Mouse (Mus musculus) erythroblast, embryonic 14.5 days (primary cell): ENCODE measurements around the gene Adgrd1. TPM values are rescaled to one million over a fixed set of nuclear protein-coding genes. Genes with fewer than 3 reads are reported as not detected.

Experiments used
- H3K27me3 ChIP-seq: 2 replicates; pipeline ENCODE4 v1.6.1; 2012; ENCODE audit warnings: inconsistent platforms; ENCODE audit not compliant: control insufficient read depth
- H3K36me3 ChIP-seq: 2 replicates; pipeline ENCODE4 v1.6.1; 2012; ENCODE audit warnings: mild to moderate bottlenecking, inconsistent platforms; ENCODE audit not compliant: control insufficient read depth
- H3K4me1 ChIP-seq: 2 replicates; pipeline ENCODE4 v1.6.1; 2012; ENCODE audit warnings: inconsistent platforms; ENCODE audit not compliant: control insufficient read depth
- H3K4me3 ChIP-seq: replicated peaks from 2 replicates; pipeline ENCODE3; 2012; ENCODE audit warnings: moderate library complexity, mild to moderate bottlenecking, inconsistent platforms
- H3K9me3 ChIP-seq: 2 replicates; pipeline ENCODE4 v1.6.1; 2012; ENCODE audit warnings: low read length, inconsistent platforms, mixed read lengths; ENCODE audit not compliant: control insufficient read depth
- GATA1 ChIP-seq: IDR thresholded peaks from 2 replicates; pipeline ENCODE4 v1.6.1; 2012; ENCODE audit warnings: low read length, inconsistent platforms, mixed read lengths
- TAL1 ChIP-seq: IDR thresholded peaks from 3 replicates; pipeline ENCODE4 v1.6.1; 2012; ENCODE audit warnings: low read length, inconsistent platforms, mixed read lengths
- polyA plus RNA-seq: library from polyadenylated mRNA; stranded (reverse); fragments of >175 nt; gene quantifications from 2 replicates; pipeline ENCODE4 v1.2.3, GENCODE M21; 2012

Adgrd1 gene
- polyA plus RNA-seq, 1 experiment, result not detected

GRCm38 (mm10) chr5:129085153-129085552 is 11.4 kb upstream of the Adgrd1 start:
- Histone ChIP-seq H3K27me3 (no peaks in the 10 kb centered on the region), H3K4me3 (no peak overlapping the region), H3K9me3 (no peaks in the 10 kb centered on the region), H3K4me1 (no peaks in the 10 kb centered on the region), H3K36me3 (no peaks in the 10 kb centered on the region)
- TF ChIP-seq GATA1, result no peak
- no peak for TF ChIP-seq TAL1

GRCm38 (mm10) chr5:129092345-129093065 is 4.0 kb upstream of the Adgrd1 start:
- TF ChIP-seq TAL1, result no peak
- TF ChIP-seq GATA1, result no peak
- Histone ChIP-seq H3K4me1 (no peaks in the 10 kb centered on the region), H3K27me3 (no peaks in the 10 kb centered on the region), H3K36me3 (no peaks in the 10 kb centered on the region), H3K4me3 (no peak overlapping the region), H3K9me3 (no peaks in the 10 kb centered on the region)

- Histone ChIP-seq H3K9me3 (no peaks in the 10 kb centered on the region), H3K4me3 (no peak overlapping the region), H3K27me3 (no peaks in the 10 kb centered on the region), H3K4me1 (no peaks in the 10 kb centered on the region), H3K36me3 (no peaks in the 10 kb centered on the region)
- TF ChIP-seq GATA1 (no peak), TAL1 (no peak)
These were observed 3.4 kb upstream of the Adgrd1 start for GRCm38 (mm10) chr5:129093158-129093557.

- TF ChIP-seq GATA1 (no peak), TAL1 (no peak)
- Histone ChIP-seq H3K9me3 (no peaks in the 10 kb centered on the region), H3K36me3 (no peaks in the 10 kb centered on the region), H3K4me1 (no peaks in the 10 kb centered on the region), H3K4me3 (no peak overlapping the region), H3K27me3 (no peaks in the 10 kb centered on the region)
These were observed 2.3 kb upstream of the Adgrd1 start for GRCm38 (mm10) chr5:129094236-129094635.

- Histone ChIP-seq H3K4me3 (no peak overlapping the region), H3K27me3 (no peaks in the 10 kb centered on the region), H3K36me3 (no peaks in the 10 kb centered on the region), H3K9me3 (no peaks in the 10 kb centered on the region), H3K4me1 (no peaks in the 10 kb centered on the region)
- TF ChIP-seq GATA1 (no peak), TAL1 (no peak)
These were observed 7.5 kb downstream of the Adgrd1 start for GRCm38 (mm10) chr5:129104043-129104442.

DNA sequence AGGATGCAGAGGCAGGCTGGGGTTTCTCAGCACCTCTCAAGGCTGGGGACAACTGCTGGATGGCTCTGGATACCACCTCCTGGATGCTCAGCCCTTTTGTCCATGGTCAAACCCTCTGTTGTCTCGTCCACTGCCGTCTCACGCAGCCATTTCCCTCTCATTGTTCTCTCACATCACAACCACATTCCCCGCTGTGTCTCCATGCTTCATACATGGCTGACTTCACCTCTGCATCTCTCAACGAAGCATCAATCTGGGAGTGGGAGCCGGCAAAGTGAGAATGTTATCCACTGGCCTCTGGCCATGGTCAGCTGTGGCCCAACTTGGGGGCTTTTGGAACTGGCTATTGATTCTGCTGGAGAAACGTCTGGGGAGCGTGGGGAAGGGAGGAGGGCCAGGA is 15.2 kb downstream of the Adgrd1 start:
- no peaks in the 10 kb centered on the region for H3K36me3 ChIP-seq
- H3K4me3 ChIP-seq, result no peak overlapping the region
- TF ChIP-seq GATA1, result no peak
- TF ChIP-seq TAL1, result no peak
- no peaks in the 10 kb centered on the region for H3K27me3 ChIP-seq
- no peaks in the 10 kb centered on the region for H3K9me3 ChIP-seq
- H3K4me1 ChIP-seq, result no peaks in the 10 kb centered on the region

DNA sequence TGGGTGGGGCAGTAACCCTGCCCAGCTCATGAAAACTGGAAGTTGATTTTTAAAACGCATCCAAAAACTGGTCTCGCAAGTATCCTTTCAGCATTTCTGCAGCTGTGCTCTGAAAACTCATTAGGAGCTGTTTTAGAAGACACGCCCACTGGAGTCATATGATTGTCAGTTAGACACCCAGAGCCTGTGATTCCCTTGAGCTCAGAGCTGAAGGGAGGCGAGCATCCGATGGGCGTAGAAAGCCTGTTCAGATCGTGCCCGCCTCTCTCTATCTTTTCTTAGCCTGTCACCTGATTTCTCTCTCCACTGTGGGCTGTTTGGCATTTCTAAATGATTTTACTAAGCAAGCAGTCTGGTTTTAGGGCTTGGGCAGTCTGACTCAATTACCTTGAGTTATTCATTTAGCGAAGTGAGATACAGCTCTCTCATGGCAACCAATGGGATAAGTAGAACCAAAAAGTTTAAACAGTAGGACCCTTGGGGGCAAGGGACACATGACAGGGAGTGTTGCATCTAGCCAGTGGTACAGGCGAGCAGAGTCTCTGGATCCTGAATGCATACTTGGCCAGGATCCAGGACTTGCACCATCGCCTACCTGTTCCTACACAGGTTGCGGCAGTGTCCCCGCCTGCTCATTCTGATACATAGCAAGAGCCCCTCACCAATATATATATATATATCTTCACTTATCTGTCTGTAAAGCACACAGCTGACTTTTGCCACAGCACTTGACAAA is 17.4 kb downstream of the Adgrd1 start:
- Histone ChIP-seq H3K4me3 (no peak overlapping the region), H3K9me3 (no peaks in the 10 kb centered on the region), H3K27me3 (no peaks in the 10 kb centered on the region), H3K4me1 (no peaks in the 10 kb centered on the region), H3K36me3 (no peaks in the 10 kb centered on the region)
- no peak for TF ChIP-seq TAL1
- no peak for TF ChIP-seq GATA1

- Histone ChIP-seq H3K9me3 (no peaks in the 10 kb centered on the region), H3K36me3 (no peaks in the 10 kb centered on the region), H3K4me3 (no peak overlapping the region), H3K27me3 (no peaks in the 10 kb centered on the region), H3K4me1 (no peaks in the 10 kb centered on the region)
- TF ChIP-seq TAL1 (no peak), GATA1 (no peak)
These were observed 19.7 kb downstream of the Adgrd1 start for GRCm38 (mm10) chr5:129116299-129116698.

- TF ChIP-seq TAL1, result no peak
- TF ChIP-seq GATA1, result no peak
- no peaks in the 10 kb centered on the region for H3K36me3 ChIP-seq
- no peaks in the 10 kb centered on the region for H3K4me1 ChIP-seq
- H3K27me3 ChIP-seq, result no peaks in the 10 kb centered on the region
- H3K4me3 ChIP-seq, result no peak overlapping the region
- no peaks in the 10 kb centered on the region for H3K9me3 ChIP-seq
These were observed 21.1 kb downstream of the Adgrd1 start for GRCm38 (mm10) chr5:129117593-129118113.
